Mouse (Mus musculus) liver, embryonic 14.5 days (tissue): Measurements from ENCODE around the gene Baiap2. TPM values are rescaled to one million over a fixed set of nuclear protein-coding genes. Genes with fewer than 3 reads are reported as not detected.

Experiments used
- ATAC-seq: fragments of 200-750 bp; cut with Nextera tagmentation; 2 replicates; pipeline ENCODE4 v1.8.0; 2017; ENCODE audit warnings: moderate number of reproducible peaks, mild to moderate bottlenecking, moderate library complexity; ENCODE audit not compliant: insufficient read depth
- DNase-seq, 3 experiments: peaks; one replicate each; pipeline ENCODE4 v3.0.0-alpha.2; 2012 to 2013; ENCODE audit warnings: low read depth in 3 of 3, low spot score in 3 of 3
- H3K27ac ChIP-seq: fragments of 300-500 bp; sonication (generic); 2 replicates; pipeline ENCODE4 v1.5.1; 2014; ENCODE audit warnings: moderate library complexity, mild to moderate bottlenecking, control low read depth, inconsistent platforms
- H3K27me3 ChIP-seq: fragments of 300-500 bp; sonication (generic); 2 replicates; pipeline ENCODE4 v1.6.1; 2014; ENCODE audit warnings: mild to moderate bottlenecking, low read length, moderate library complexity; ENCODE audit not compliant: control insufficient read depth, insufficient read depth
- H3K36me3 ChIP-seq: fragments of 300-500 bp; sonication (generic); replicated peaks from 2 replicates; pipeline ENCODE4 v1.6.1; 2014; ENCODE audit warnings: low read depth; ENCODE audit not compliant: control insufficient read depth, insufficient read depth
- H3K4me1 ChIP-seq, 2 experiments: fragments of 200-500 bp in 1 of 2; fragments of 300-500 bp in 1 of 2; sonication (generic) in 1 of 2; replicated peaks; 2 replicates each; pipeline ENCODE4 v1.6.1; 2012 to 2014; ENCODE audit warnings: antibody characterized with exemption in 1 of 2, inconsistent platforms in 1 of 2, low read length in 1 of 2; ENCODE audit not compliant: control insufficient read depth in 2 of 2, insufficient read depth in 2 of 2
- H3K4me2 ChIP-seq: fragments of 300-500 bp; sonication (generic); 2 replicates; pipeline ENCODE4 v1.6.1; 2014; ENCODE audit warnings: low read depth, mild to moderate bottlenecking, control low read depth, moderate library complexity
- H3K4me3 ChIP-seq, 2 experiments: fragments of 200-500 bp in 1 of 2; fragments of 300-500 bp in 1 of 2; sonication (generic) in 1 of 2; 2 replicates each; pipeline ENCODE4 v1.5.1; 2012 to 2014; ENCODE audit warnings: low read depth in 2 of 2, low read length in 2 of 2, mild to moderate bottlenecking in 2 of 2, control low read depth in 1 of 2, inconsistent platforms in 1 of 2, moderate library complexity in 1 of 2; ENCODE audit not compliant: insufficient read depth in 1 of 2
- H3K9ac ChIP-seq: fragments of 300-500 bp; sonication (generic); replicated peaks from 2 replicates; pipeline ENCODE4 v1.6.1; 2014; ENCODE audit warnings: mild to moderate bottlenecking, control low read depth, moderate library complexity
- H3K9me3 ChIP-seq: fragments of 300-500 bp; sonication (generic); 2 replicates; pipeline ENCODE4 v1.6.1; 2016; ENCODE audit warnings: low read length, mixed read lengths; ENCODE audit not compliant: control insufficient read depth
- CTCF ChIP-seq: IDR thresholded peaks from 2 replicates; pipeline ENCODE4 v1.5.1; 2016; ENCODE audit warnings: antibody characterized with exemption, low read depth, control low read depth
- EP300 ChIP-seq: IDR thresholded peaks from 2 replicates; pipeline ENCODE4 v1.6.1; 2016; ENCODE audit warnings: antibody characterized with exemption, low read depth
- WGBS: fragments of 180-500 bp; shearing (Covaris S2); extraction: QIAGEN DNeasy Blood & Tissue Kit; methylation state at CpG from one replicate; pipeline ENCODE4 v1.1.7; 2014; ENCODE audit not compliant: insufficient replicate concordance; 5-methylcytosine and 5-hydroxymethylcytosine counted together
- polyA plus RNA-seq, 2 experiments: library from polyadenylated mRNA; depleted of rRNA in 1 of 2; stranded (reverse) in 1 of 2; unstranded in 1 of 2; fragments of >200 nt; fragmentation: Nextera tagmentation in 1 of 2; extraction: Ambion mirVana in 1 of 2; gene quantifications; 2 replicates each; pipeline versions ENCODE4 v1.2.1 to v1.2.3; 2012 to 2014

The Baiap2 gene
- polyA plus RNA-seq, 2 experiments, result 4.2 to 5.6 TPM

DNA sequence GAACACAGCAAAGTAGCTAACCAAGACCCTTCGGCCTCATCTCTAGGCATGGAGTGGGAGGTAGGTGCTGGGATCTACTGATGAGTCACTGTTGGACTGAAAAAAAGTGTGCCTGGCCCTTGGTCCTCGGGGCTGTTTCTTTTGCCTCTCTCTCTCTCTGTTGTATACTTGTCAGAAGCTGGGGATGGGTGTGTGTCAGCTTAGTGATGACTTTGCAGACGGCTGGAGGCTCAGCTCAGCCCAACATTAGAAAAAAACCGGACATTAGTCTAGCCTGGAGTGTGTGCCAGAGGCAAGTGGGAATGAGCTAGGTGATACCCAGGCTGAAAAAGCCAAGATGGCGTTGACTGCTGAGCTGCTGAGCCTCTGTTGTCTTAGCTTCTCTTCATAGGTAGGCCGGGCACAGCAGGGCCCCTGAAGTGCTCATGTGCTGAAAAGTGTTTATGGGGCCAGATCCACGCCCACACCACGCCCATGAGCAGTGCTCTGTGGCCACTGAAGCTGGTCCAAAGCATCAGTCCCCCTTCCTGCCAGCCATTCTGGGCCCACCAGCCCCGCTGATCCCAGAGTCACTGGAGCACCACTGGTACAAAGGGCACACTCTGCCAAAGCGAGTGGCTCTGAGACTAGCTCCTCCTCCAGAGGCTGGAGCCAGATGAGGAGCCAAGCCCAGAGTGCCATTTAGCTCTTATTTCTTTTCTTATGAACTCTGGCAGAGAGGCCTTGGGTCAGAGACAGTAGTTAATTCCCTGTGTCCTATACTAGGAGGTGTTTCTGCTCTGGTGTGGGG lies 37.2 kb downstream of the Baiap2 start:
- TF ChIP-seq EP300 (no peak), CTCF (no peak)
- Histone ChIP-seq H3K27me3 (no peaks in the 10 kb centered on the region), H3K4me1 (no peaks in the 10 kb centered on the region), H3K9ac (no peak overlapping the region), H3K4me2 (no peak overlapping the region), H3K4me3 (no peak overlapping the region), H3K9me3 (no peaks in the 10 kb centered on the region), H3K36me3 (no peaks in the 10 kb centered on the region), H3K27ac (no peak overlapping the region)
- 54% methylated on average over 10 of the region's 10 CpGs for WGBS
- no peak for ATAC-seq
- no peak for DNase-seq

- no peaks in the 10 kb centered on the region for H3K27me3 ChIP-seq
- WGBS, result 54% methylated on average over 3 of the region's 3 CpGs
- no peaks in the 10 kb centered on the region for H3K9me3 ChIP-seq
- H3K9ac ChIP-seq, result no peak overlapping the region
- TF ChIP-seq EP300 (no peak), CTCF (no peak)
- H3K4me3 ChIP-seq, result no peak overlapping the region
- 0 out of 4 replicates have a peak, but pooled peaks cover 0 to 1% of the 10 kb centered on the region in 2 experiments for H3K4me1 ChIP-seq
- no peak overlapping the region for H3K27ac ChIP-seq
- H3K4me2 ChIP-seq, result no peak overlapping the region
- no peak for DNase-seq
- ATAC-seq, result no peak
- no peaks in the 10 kb centered on the region for H3K36me3 ChIP-seq
Observed at GRCm38 (mm10) chr11:119981769-119982168, 39.2 kb downstream of the Baiap2 start.

DNA sequence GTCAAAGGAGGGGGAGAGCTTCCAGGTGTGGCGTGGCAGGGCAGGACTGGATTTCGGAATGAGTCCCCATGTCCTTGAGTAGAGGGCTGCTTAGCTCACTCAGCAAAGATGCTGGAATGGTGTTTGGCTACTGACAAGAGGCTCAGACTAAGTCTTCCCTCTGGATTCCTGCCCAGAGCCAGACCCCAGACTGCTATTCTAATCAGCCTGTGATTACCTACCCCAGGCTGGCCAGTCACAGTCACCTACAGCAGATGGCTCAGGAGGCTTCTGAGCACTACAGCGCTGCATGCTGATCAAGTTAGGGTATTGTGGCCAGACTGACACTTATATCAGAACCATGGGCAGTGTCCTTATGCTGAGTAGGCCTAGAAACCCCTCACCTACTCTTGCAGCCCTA lies 39.7 kb downstream of the Baiap2 start:
- no peaks in the 10 kb centered on the region for H3K9me3 ChIP-seq
- TF ChIP-seq EP300 (no peak), CTCF (no peak)
- 0 out of 4 replicates have a peak, but pooled peaks cover 0 to 1% of the 10 kb centered on the region in 2 experiments for H3K4me1 ChIP-seq
- no peaks in the 10 kb centered on the region for H3K27me3 ChIP-seq
- 59% methylated on average over 3 of the region's 3 CpGs for WGBS
- DNase-seq (no peak), ATAC-seq (no peak)
- no peak overlapping the region for H3K9ac ChIP-seq
- no peak overlapping the region for H3K4me3 ChIP-seq
- no peak overlapping the region for H3K4me2 ChIP-seq
- no peaks in the 10 kb centered on the region for H3K36me3 ChIP-seq
- H3K27ac ChIP-seq, result no peak overlapping the region

- DNase-seq (no peak), ATAC-seq (no peak)
- Histone ChIP-seq H3K9me3 (no peaks in the 10 kb centered on the region), H3K4me1 (0 out of 4 replicates have a peak, but pooled peaks cover 0 to 1% of the 10 kb centered on the region in 2 experiments), H3K27ac (no peak overlapping the region), H3K36me3 (no peaks in the 10 kb centered on the region), H3K4me3 (no peak overlapping the region), H3K4me2 (no peak overlapping the region), H3K9ac (no peak overlapping the region), H3K27me3 (no peaks in the 10 kb centered on the region)
- TF ChIP-seq CTCF (no peak), EP300 (no peak)
- WGBS, result 74% methylated on average over 2 of the region's 2 CpGs
Observed at GRCm38 (mm10) chr11:119983151-119983550, 40.6 kb downstream of the Baiap2 start.

- no peak overlapping the region for H3K4me2 ChIP-seq
- WGBS, result 50% methylated on average over 9 of the region's 9 CpGs
- ATAC-seq (no peak), DNase-seq (no peak)
- no peaks in the 10 kb centered on the region for H3K36me3 ChIP-seq
- no peaks in the 10 kb centered on the region for H3K27me3 ChIP-seq
- no peak overlapping the region for H3K9ac ChIP-seq
- 0 out of 4 replicates have a peak, but pooled peaks cover 0 to 1% of the 10 kb centered on the region in 2 experiments for H3K4me1 ChIP-seq
- H3K27ac ChIP-seq, result no peak overlapping the region
- no peak overlapping the region for H3K4me3 ChIP-seq
- TF ChIP-seq CTCF, result no peak
- TF ChIP-seq EP300, result no peak
- H3K9me3 ChIP-seq, result no peaks in the 10 kb centered on the region
Observed at GRCm38 (mm10) chr11:119986751-119987425, 44.3 kb downstream of the Baiap2 start.
